Mouse (Mus musculus): ENCODE data around the gene Pxn.

Gene Pxn

DNA sequence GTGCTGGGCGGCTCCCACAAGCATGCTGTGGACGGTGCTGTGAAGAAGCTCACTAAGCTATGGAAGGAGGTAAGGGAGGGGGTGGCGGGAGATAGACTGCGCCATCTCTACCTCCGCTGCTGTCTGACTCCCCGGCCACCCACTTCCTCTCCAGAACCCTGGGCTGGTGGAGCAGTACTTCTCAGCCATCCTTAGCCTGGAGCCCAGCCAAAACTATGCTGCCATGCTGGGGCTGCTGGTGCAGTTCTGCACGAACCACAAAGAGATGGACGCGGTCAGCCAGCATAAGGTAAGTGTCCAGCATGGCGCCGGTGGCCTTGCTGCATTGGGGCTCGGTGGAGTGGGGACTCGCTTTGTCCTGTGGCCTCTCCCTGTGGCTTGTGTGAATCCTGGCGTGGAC, 72.4 kb downstream of the Pxn start:
- no peak for DNase-seq (ENCODE audit: low read depth, low spot score)

GRCm38 (mm10) chr5:115579363-115579762, 72.9 kb downstream of the Pxn start:
- no peak for DNase-seq (ENCODE audit: low read depth, low spot score)

DNA sequence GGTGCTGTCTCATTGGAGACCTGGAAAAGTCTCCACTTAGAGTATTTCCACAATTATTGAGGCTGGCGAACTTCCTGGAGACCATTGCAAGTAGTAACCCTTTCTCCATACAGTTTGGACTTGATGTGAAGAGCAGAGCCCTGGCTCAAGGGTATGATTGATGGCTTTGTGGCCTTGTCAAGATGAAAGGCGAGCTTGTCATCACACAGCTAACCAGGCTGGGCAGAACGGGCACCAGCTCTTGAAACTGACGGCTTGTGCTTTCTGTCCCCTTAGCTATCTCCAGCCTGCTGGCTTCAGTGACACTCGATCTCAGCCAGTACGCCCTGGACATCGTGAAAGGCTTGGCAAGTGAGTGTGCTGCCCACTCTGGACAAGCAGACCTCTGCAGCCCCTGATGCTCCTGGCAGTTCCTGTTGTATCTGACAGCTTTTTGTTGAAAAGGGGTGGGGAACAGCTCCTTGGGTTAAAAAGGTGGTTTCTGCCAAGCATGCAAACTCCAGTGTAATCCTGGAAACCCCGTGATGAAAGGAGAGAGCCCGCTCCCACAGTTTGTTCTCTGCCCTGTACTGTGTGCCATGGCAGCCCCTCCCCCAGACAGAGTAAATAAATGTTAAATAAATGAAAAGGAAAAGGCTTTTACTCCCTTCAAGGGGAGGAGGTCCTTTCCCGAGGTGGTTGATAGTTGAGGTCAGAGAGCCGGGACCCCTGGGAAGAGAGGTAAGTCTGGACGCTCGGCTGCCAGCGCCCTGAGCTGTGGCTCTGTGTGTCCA, 73.9 kb downstream of the Pxn start:
- no peak for DNase-seq (ENCODE audit: low read depth, low spot score)

- DNase-seq (ENCODE audit: low read depth, low spot score), result no peak
Measured at GRCm38 (mm10) chr5:115581662-115582061, 75.2 kb downstream of the Pxn start.

DNA sequence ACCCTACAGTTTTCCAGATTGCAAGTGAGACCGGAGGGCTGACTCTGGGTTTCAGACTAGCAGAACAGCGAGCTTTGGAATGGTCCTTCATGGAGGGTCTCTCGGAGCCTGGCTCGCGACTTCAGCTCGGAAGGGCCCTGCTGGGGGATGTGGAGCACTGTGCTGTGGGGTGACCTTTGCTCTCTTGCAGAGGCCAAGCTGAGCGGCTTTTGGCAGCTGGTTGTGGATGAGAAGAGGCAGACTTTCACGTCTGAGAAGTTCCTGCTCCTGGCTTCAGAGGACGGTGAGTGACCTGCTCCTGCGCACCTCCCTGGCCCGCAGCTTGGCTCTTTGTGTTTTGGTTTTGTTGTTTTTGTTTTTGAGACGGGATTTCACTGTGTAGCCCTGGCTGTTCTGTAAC, 79.1 kb downstream of the Pxn start:
- DNase-seq (ENCODE audit: low read depth, low spot score), result no peak

DNA sequence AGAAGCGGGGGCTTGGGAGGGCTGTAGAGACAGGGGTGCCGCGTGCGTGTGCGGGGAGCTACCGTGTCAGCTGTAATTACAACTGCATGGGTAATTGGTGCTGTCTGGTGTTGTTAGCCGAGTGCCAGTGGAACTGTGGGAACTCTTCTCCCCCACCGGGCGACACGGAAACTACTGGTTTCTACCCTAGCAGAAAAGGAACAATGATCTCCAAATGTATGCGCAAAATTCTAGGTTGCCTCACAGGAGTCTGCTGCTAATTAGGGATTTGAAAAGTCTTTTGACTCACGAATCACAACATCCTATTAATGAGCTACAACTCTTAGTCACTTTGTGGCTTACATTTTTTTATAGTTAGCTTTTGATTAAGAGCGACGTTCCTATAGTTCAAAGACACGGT, 79.7 kb downstream of the Pxn start:
- DNase-seq (ENCODE audit: low read depth, low spot score), result no peak

GRCm38 (mm10) chr5:115586780-115587179, 80.3 kb downstream of the Pxn start:
- DNase-seq (ENCODE audit: low read depth, low spot score), result no peak

DNA sequence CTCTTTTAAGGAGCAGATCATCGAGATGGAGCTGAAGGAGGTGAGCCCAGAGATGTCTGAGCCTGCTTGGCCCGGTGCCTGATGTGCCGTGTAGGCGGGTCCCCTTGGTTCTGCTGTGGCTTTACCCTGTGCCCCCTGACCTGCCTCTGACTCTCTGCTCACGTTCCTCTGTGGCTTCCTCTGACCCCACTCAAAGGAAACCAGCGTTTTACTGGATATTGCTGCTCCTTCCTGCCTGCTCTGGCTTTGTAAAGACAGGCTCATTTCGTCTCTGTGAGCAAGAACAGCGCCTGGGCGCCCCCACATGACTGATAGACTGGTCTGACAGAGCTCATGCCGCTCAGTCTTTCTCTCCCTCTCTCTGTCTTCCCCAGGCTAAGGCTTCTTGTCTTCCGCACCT, 84.6 kb downstream of the Pxn start:
- no peak for DNase-seq (ENCODE audit: low read depth, low spot score)

GRCm38 (mm10) chr5:115591506-115591905, 85.0 kb downstream of the Pxn start:
- no peak for DNase-seq (ENCODE audit: low read depth, low spot score)

GRCm38 (mm10) chr5:115603561-115603960, 97.1 kb downstream of the Pxn start:
- DNase-seq (ENCODE audit: low read depth, low spot score), result no peak

Measured in c-Kit-negative CD71-positive TER-119-positive erythroid progenitor cells, embryonic 14.5 days (primary cell).